In the genomic region with DNA sequence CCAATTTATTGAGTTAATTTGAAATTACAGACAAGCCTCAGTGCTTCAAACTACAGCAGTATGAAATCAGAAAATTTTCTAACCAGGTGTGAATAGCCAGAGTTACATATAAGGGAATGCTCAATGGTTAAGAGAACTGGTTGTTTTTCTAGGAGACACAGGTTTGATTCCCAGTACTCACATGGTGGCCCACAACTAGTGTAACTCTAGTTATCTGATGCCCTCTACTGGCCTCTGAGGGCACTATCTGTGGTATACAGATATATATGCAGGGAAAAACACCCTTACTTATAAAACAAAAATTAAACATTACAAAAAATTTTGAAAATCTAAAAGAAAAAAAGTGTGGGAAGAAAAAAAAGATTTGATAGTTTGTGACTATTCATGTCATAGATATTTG, we compare ENCODE assay signal across 15 mouse cellular contexts. TPM values are rescaled to one million over a fixed set of nuclear protein-coding genes. Genes with fewer than 3 reads are reported as not detected.
DNase-seq lines count a peak whose midpoint lies in the region; ATAC-seq and TF ChIP-seq lines count a peak whose summit lies in the region.
"Had no signal": no experiment of that assay in that cellular context is flagged by ENCODE, and none has a peak within 500 bp of the region (broad histone marks: within the 10 kb centered on the region; RNA-seq: fewer than 3 reads in every experiment).

No protein-coding gene starts in this region.

- no peaks in the 10 kb centered on the region for H3K27me3 ChIP-seq in liver, adult 2 months (ENCODE audit: control insufficient read depth, insufficient read depth, low read length)
- no peaks in the 10 kb centered on the region for H3K27me3 ChIP-seq in embryonic facial prominence, embryonic 14.5 days (replicated peaks; ENCODE audit: control insufficient read depth, insufficient read depth, low read length)
- H3K27me3 ChIP-seq: heart, embryonic 12.5 days; intestine, embryonic 15.5 days; limb, embryonic 15.5 days; megakaryocyte, embryonic 14.5 days; neural tube, embryonic 13.5 days had no signal

- TF ChIP-seq POLR2A in liver, adult 2 months (IDR thresholded peaks at IDR 0.05; ENCODE audit: extremely low read depth, insufficient read depth, low read length) = no peak

- H3K27ac ChIP-seq in liver, adult 2 months (replicated peaks; ENCODE audit: insufficient read depth, low read depth, low read length) = no peak overlapping the region
- H3K27ac ChIP-seq in embryonic facial prominence, embryonic 14.5 days (replicated peaks; ENCODE audit: low read depth, low read length) = no peak overlapping the region
- H3K27ac ChIP-seq: intestine, embryonic 15.5 days; limb, embryonic 15.5 days; neural tube, embryonic 13.5 days had no signal

- no peak overlapping the region for H3K4me3 ChIP-seq in liver, adult 2 months (ENCODE audit: insufficient read depth, low read depth, low read length)
- H3K4me3 ChIP-seq in embryonic facial prominence, embryonic 14.5 days (ENCODE audit: low read depth, low read length) = no peak overlapping the region
- H3K4me3 ChIP-seq: heart, embryonic 12.5 days; intestine, embryonic 15.5 days; limb, embryonic 15.5 days; megakaryocyte, embryonic 14.5 days; neural tube, embryonic 13.5 days had no signal

- no peak for ATAC-seq in embryonic facial prominence, embryonic 14.5 days (ENCODE audit: low read depth)
- ATAC-seq: intestine, embryonic 15.5 days had no signal

- peaks cover 16% of the 10 kb centered on the region for H3K4me1 ChIP-seq in liver, adult 2 months (ENCODE audit: control insufficient read depth, insufficient read depth, low read length)
- H3K4me1 ChIP-seq in embryonic facial prominence, embryonic 14.5 days (ENCODE audit: control insufficient read depth, insufficient read depth, low read length) = no peaks in the 10 kb centered on the region
- H3K4me1 ChIP-seq: limb, embryonic 15.5 days; megakaryocyte, embryonic 14.5 days; neural tube, embryonic 13.5 days had no signal

- TF ChIP-seq CTCF in liver, adult 2 months (IDR thresholded peaks at IDR 0.05; ENCODE audit: low read depth, low read length) = peak; percentile 13; the same call in 1 of the 2 replicates

- H3K9ac ChIP-seq in liver, adult 2 months (ENCODE audit: low read depth, low read length) = no peak overlapping the region
- no peak overlapping the region for H3K9ac ChIP-seq in embryonic facial prominence, embryonic 14.5 days (ENCODE audit: low read depth, low read length)
- H3K9ac ChIP-seq: heart, embryonic 12.5 days; intestine, embryonic 15.5 days; limb, embryonic 15.5 days; neural tube, embryonic 13.5 days had no signal

- peaks cover 16% of the 10 kb centered on the region for H3K79me2 ChIP-seq in liver, adult 2 months (ENCODE audit: control insufficient read depth, insufficient read depth, low read length)

- H3K4me2 ChIP-seq in embryonic facial prominence, embryonic 14.5 days (ENCODE audit: low read depth, low read length) = no peak overlapping the region
- H3K4me2 ChIP-seq: heart, embryonic 12.5 days; intestine, embryonic 15.5 days; limb, embryonic 15.5 days; neural tube, embryonic 13.5 days had no signal

- no peaks in the 10 kb centered on the region for H3K9me3 ChIP-seq in embryonic facial prominence, embryonic 14.5 days (ENCODE audit: control insufficient read depth, low read length)
- H3K9me3 ChIP-seq: heart, embryonic 12.5 days; intestine, embryonic 15.5 days; limb, embryonic 15.5 days; megakaryocyte, embryonic 14.5 days; neural tube, embryonic 13.5 days had no signal

- peaks cover 47% of the 10 kb centered on the region for H3K36me3 ChIP-seq in liver, adult 2 months (ENCODE audit: control insufficient read depth, insufficient read depth, low read length)
- H3K36me3 ChIP-seq in embryonic facial prominence, embryonic 14.5 days (ENCODE audit: control insufficient read depth, insufficient read depth, low read length) = peaks cover 60% of the 10 kb centered on the region

- peak; percentile 24 for DNase-seq in embryo, embryonic 10.5 days (ENCODE audit: low spot score)
- DNase-seq in embryo, embryonic 11 days = no peak
- DNase-seq in liver, adult 2 months (ENCODE audit: extremely low read depth, low read depth, low spot score) = no peak
- DNase-seq in liver (no peak), A20 (ENCODE audit: low read depth, low spot score) (peak; percentile 30)
- DNase-seq in embryonic facial prominence, embryonic 14.5 days (ENCODE audit: low spot score) = peak; percentile 6
- no peak for DNase-seq in left cerebral cortex, adult 11 months (ENCODE audit: low spot score)
- DNase-seq in right cerebral cortex, postnatal 36 days (ENCODE audit: low spot score in 2 of 2) = no peak
- DNase-seq: cerebellum, postnatal 14 days had no signal

RNA-seq across cellular contexts. Expression of gene Mrs2, which starts 17.2 kb away (rescaled TPM):
- total RNA-seq in liver, adult 2 months (2014; rRNA removed) = 13.7 and 18.3 TPM in 2 replicates
- 7.6 and 11.3 TPM in 2 replicates for polyA plus RNA-seq in liver, adult 2 months (2012; rRNA removed)
- polyA plus RNA-seq in embryonic facial prominence, embryonic 14.5 days (2014; fragmentation: Nextera tagmentation; extraction: Ambion mirVana) = 18.7 and 25.3 TPM in 2 replicates

RNA-seq across cellular contexts. Expression of gene Dcdc2a, which starts 52.8 kb away (rescaled TPM):
- 0.83 and 0.94 TPM in 2 replicates for total RNA-seq in liver, adult 2 months (2014; rRNA removed)
- polyA plus RNA-seq in liver, adult 2 months (2012; rRNA removed) = 0.29 TPM in 2 replicates
- polyA plus RNA-seq in embryonic facial prominence, embryonic 14.5 days (2014; fragmentation: Nextera tagmentation; extraction: Ambion mirVana) = 0.69 and 1.7 TPM in 2 replicates
- polyA plus RNA-seq: C2C12 had no signal

Comparison
In these comparisons a context has a peak if more than half of its experiments do, and no peak if none do; other contexts are left out.
1. DNase-seq: peak in embryo, embryonic 10.5 days (single experiment), A20 (single experiment) and embryonic facial prominence, embryonic 14.5 days (single experiment); none in embryo, embryonic 11 days (single experiment), liver, adult 2 months (single experiment), liver (single experiment), left cerebral cortex, adult 11 months (single experiment) and right cerebral cortex, postnatal 36 days (0 of 2).